Mouse (Mus musculus): ENCODE results near the gene Tnni2.

- TF ChIP-seq CTCF (IDR thresholded peaks at IDR 0.05; ENCODE audit: low read depth, low read length) (no peak), TAL1 (conservative IDR thresholded peaks at IDR 0.05; ENCODE audit: low read depth, low read length) (no peak), POLR2AphosphoS5 (IDR thresholded peaks at IDR 0.05; ENCODE audit: insufficient replicate concordance, low read depth, low read length) (no peak), GATA1 (IDR thresholded peaks at IDR 0.05; ENCODE audit: borderline replicate concordance, low read length) (no peak)
Measured at GRCm38 (mm10) chr7:142442081-142442907, 686 bp downstream of the Tnni2 start.

Data from G1E (cell line).